Comparison of ENCODE assay signal across 24 mouse cellular contexts in genomic region chr5:75179249-75179648, GRCm38 (mm10). TPM values are rescaled to one million over a fixed set of nuclear protein-coding genes. Genes with fewer than 3 reads are reported as not detected.
DNase-seq lines count a peak whose midpoint lies in the region; ATAC-seq and TF ChIP-seq lines count a peak whose summit lies in the region.
"Had no signal": no experiment of that assay in that cellular context is flagged by ENCODE, and none has a peak within 500 bp of the region (broad histone marks: within the 10 kb centered on the region; RNA-seq: fewer than 3 reads in every experiment).

No protein-coding gene starts in this region.

- no peak overlapping the region for H3K4me2 ChIP-seq in hindbrain, embryonic 13.5 days
- no peak overlapping the region for H3K4me2 ChIP-seq in hindbrain, embryonic 12.5 days (replicated peaks)
- H3K4me2 ChIP-seq in hindbrain, postnatal 0 days (ENCODE audit: low read depth, low read length), result no peak overlapping the region
- H3K4me2 ChIP-seq: embryonic facial prominence, embryonic 12.5 days; embryonic facial prominence, embryonic 15.5 days; forebrain, embryonic 12.5 days; forebrain, embryonic 15.5 days; heart, embryonic 13.5 days had no signal

- ATAC-seq in hindbrain, embryonic 13.5 days (ENCODE audit: low FRiP score), result no peak
- ATAC-seq in hindbrain, embryonic 12.5 days (ENCODE audit: low FRiP score), result no peak
- ATAC-seq in hindbrain, postnatal 0 days, result peak; percentile 53; the same call in 1 of the 2 replicates
- ATAC-seq: forebrain, embryonic 15.5 days; intestine, postnatal 0 days had no signal

- H3K4me3 ChIP-seq in hindbrain, embryonic 13.5 days, result no peak overlapping the region
- no peak overlapping the region for H3K4me3 ChIP-seq in hindbrain, embryonic 12.5 days
- H3K4me3 ChIP-seq in hindbrain, postnatal 0 days (ENCODE audit: low read length), result no peak overlapping the region
- H3K4me3 ChIP-seq: embryonic facial prominence, embryonic 12.5 days; embryonic facial prominence, embryonic 15.5 days; forebrain, embryonic 12.5 days; forebrain, embryonic 15.5 days; heart, adult 2 months; heart, embryonic 10.5 days; heart, embryonic 13.5 days had no signal

- H3K9me3 ChIP-seq in hindbrain, embryonic 13.5 days, result no peaks in the 10 kb centered on the region
- no peaks in the 10 kb centered on the region for H3K9me3 ChIP-seq in hindbrain, embryonic 12.5 days (replicated peaks)
- H3K9me3 ChIP-seq in hindbrain, postnatal 0 days (ENCODE audit: low read length), result no peaks in the 10 kb centered on the region
- H3K9me3 ChIP-seq: embryonic facial prominence, embryonic 12.5 days; embryonic facial prominence, embryonic 15.5 days; forebrain, embryonic 12.5 days; forebrain, embryonic 15.5 days; heart, embryonic 10.5 days; heart, embryonic 13.5 days had no signal

- peak overlapping the region; percentile 56; the same call in 1 of the 2 replicates for H3K27ac ChIP-seq in hindbrain, embryonic 13.5 days
- no peak overlapping the region for H3K27ac ChIP-seq in hindbrain, embryonic 12.5 days
- H3K27ac ChIP-seq in hindbrain, postnatal 0 days, result peak overlapping the region; percentile 66
- H3K27ac ChIP-seq: embryonic facial prominence, embryonic 12.5 days; embryonic facial prominence, embryonic 15.5 days; forebrain, embryonic 12.5 days; forebrain, embryonic 15.5 days; heart, adult 2 months; heart, embryonic 10.5 days; heart, embryonic 13.5 days had no signal

- 76% methylated on average over 10 of the region's 10 CpGs for WGBS in hindbrain, embryonic 13.5 days
- 77% methylated on average over 10 of the region's 10 CpGs for WGBS in hindbrain, embryonic 12.5 days
- 66% methylated on average over 10 of the region's 10 CpGs for WGBS in hindbrain, postnatal 0 days

- 0 out of 2 replicates have a peak, but pooled peaks cover 3% of the 10 kb centered on the region for H3K4me1 ChIP-seq in hindbrain, embryonic 13.5 days (replicated peaks)
- no peaks in the 10 kb centered on the region for H3K4me1 ChIP-seq in hindbrain, embryonic 12.5 days
- H3K4me1 ChIP-seq in hindbrain, postnatal 0 days (ENCODE audit: insufficient read depth, low read length), result no peaks in the 10 kb centered on the region; the same call in 1 of the 2 replicates
- H3K4me1 ChIP-seq: embryonic facial prominence, embryonic 15.5 days; forebrain, embryonic 15.5 days had no signal

- no peak overlapping the region for H3K9ac ChIP-seq in hindbrain, embryonic 13.5 days
- H3K9ac ChIP-seq in hindbrain, embryonic 12.5 days, result no peak overlapping the region
- H3K9ac ChIP-seq in hindbrain, postnatal 0 days (replicated peaks; ENCODE audit: low read length), result no peak overlapping the region
- H3K9ac ChIP-seq: embryonic facial prominence, embryonic 12.5 days; embryonic facial prominence, embryonic 15.5 days; forebrain, embryonic 12.5 days; forebrain, embryonic 15.5 days; heart, embryonic 13.5 days had no signal

- peak; percentile 54 for DNase-seq in cerebellum, postnatal 10 days
- DNase-seq in cerebellum, postnatal 36 days, result no peak
- DNase-seq in left cerebral cortex, postnatal 4 days, result peak; percentile 23
- no peak for DNase-seq in left cerebral cortex, postnatal 14 days (ENCODE audit: low spot score in 2 of 2)
- no peak for DNase-seq in hindbrain, postnatal 0 days (ENCODE audit: low spot score)
- DNase-seq: adrenal gland, postnatal 10 days; adrenal gland, postnatal 36 days; cerebellum, adult 18-20 months; cerebellum, adult 9-11 months; gastrocnemius, postnatal 10 days; gastrocnemius, postnatal 36 days; heart, postnatal 14 days; heart, postnatal 4 days had no signal

- no peaks in the 10 kb centered on the region for H3K27me3 ChIP-seq in hindbrain, embryonic 13.5 days
- no peaks in the 10 kb centered on the region for H3K27me3 ChIP-seq in hindbrain, embryonic 12.5 days
- no peaks in the 10 kb centered on the region for H3K27me3 ChIP-seq in hindbrain, postnatal 0 days (ENCODE audit: insufficient read depth, low read length)
- H3K27me3 ChIP-seq: embryonic facial prominence, embryonic 12.5 days; embryonic facial prominence, embryonic 15.5 days; forebrain, embryonic 12.5 days; heart, embryonic 13.5 days had no signal

- TF ChIP-seq CTCF in hindbrain, postnatal 0 days (IDR thresholded peaks at IDR 0.05; ENCODE audit: low read depth), result no peak

- no peaks in the 10 kb centered on the region for H3K36me3 ChIP-seq in hindbrain, embryonic 13.5 days
- H3K36me3 ChIP-seq in hindbrain, embryonic 12.5 days, result no peaks in the 10 kb centered on the region
- no peaks in the 10 kb centered on the region for H3K36me3 ChIP-seq in hindbrain, postnatal 0 days (ENCODE audit: insufficient read depth, low read length)
- H3K36me3 ChIP-seq: forebrain, embryonic 12.5 days; forebrain, embryonic 15.5 days had no signal

- intact Hi-C loops in left cerebral cortex, postnatal 4 days (cut with DNase I), result no loop called here
- intact Hi-C loops in left cerebral cortex, postnatal 14 days (cut with DNase I), result no loop called here

RNA-seq across cellular contexts. Expression of gene Pdgfra, which starts 27.2 kb away (rescaled TPM):
- 11.3 and 12.4 TPM in 2 replicates for polyA plus RNA-seq in hindbrain, embryonic 13.5 days (2015; fragmentation: Nextera tagmentation; extraction: Ambion mirVana)
- polyA plus RNA-seq in hindbrain, embryonic 12.5 days (2016; fragmentation: Nextera tagmentation; extraction: Ambion mirVana), result 50.1 and 60.1 TPM in 2 replicates
- total RNA-seq in left cerebral cortex, postnatal 4 days (2021), result 10 to 100 TPM; 61.5 to 68.4 TPM
- total RNA-seq in left cerebral cortex, postnatal 14 days (2021), result 10 to 100 TPM; 57.0 to 59.8 TPM
- 60.2 and 63.0 TPM in 2 replicates for total RNA-seq in hindbrain, postnatal 0 days (2014; rRNA removed)
- 21.9 and 25.7 TPM in 2 replicates for polyA plus RNA-seq in hindbrain, postnatal 0 days (2015; fragmentation: Nextera tagmentation; extraction: Ambion mirVana)
- total RNA-seq: granulocyte monocyte progenitor cell, adult 5-6 weeks had no signal

Comparison
In these comparisons a context has a peak if more than half of its experiments do, and no peak if none do; other contexts are left out.
1. DNase-seq: peak in cerebellum, postnatal 10 days (2 of 2) and left cerebral cortex, postnatal 4 days (single experiment); none in cerebellum, postnatal 36 days (0 of 2), left cerebral cortex, postnatal 14 days (0 of 2) and hindbrain, postnatal 0 days (single experiment).